Mouse (Mus musculus) ES-Bruce4 (cell line): ENCODE measurements around the gene Slc5a2. TPM values are rescaled to one million over a fixed set of nuclear protein-coding genes. Genes with fewer than 3 reads are reported as not detected.

ENCODE experiments used
- H3K27ac ChIP-seq: 2 replicates; pipeline ENCODE4 v1.5.1; 2012; ENCODE audit warnings: low read length, inconsistent platforms; ENCODE audit not compliant: insufficient read depth
- H3K27me3 ChIP-seq: 2 replicates; pipeline ENCODE4 v1.6.1; 2012; ENCODE audit warnings: mild to moderate bottlenecking, low read length, inconsistent platforms; ENCODE audit not compliant: control insufficient read depth, poor library complexity, insufficient read depth, severe bottlenecking
- H3K36me3 ChIP-seq: 2 replicates; pipeline ENCODE4 v1.6.1; 2012; ENCODE audit warnings: inconsistent platforms, mild to moderate bottlenecking, low read length, moderate library complexity; ENCODE audit not compliant: control insufficient read depth, poor library complexity, insufficient read depth, severe bottlenecking
- H3K4me1 ChIP-seq: one replicate; pipeline ENCODE4 v1.8.1; 2011; ENCODE audit warnings: low read length; ENCODE audit not compliant: control insufficient read depth, insufficient read depth
- H3K4me3 ChIP-seq: 2 replicates; pipeline ENCODE4 v1.5.1; 2011; ENCODE audit warnings: low read depth, mild to moderate bottlenecking, low read length
- H3K9ac ChIP-seq: 2 replicates; pipeline ENCODE4 v1.6.1; 2012; ENCODE audit warnings: low read depth, mild to moderate bottlenecking, inconsistent platforms; ENCODE audit not compliant: poor library complexity, severe bottlenecking
- H3K9me3 ChIP-seq: replicated peaks from 2 replicates; pipeline ENCODE4 v1.6.1; 2012; ENCODE audit warnings: mild to moderate bottlenecking, low read length, inconsistent platforms; ENCODE audit not compliant: control insufficient read depth, poor library complexity, insufficient read depth, severe bottlenecking
- CTCF ChIP-seq: IDR thresholded peaks from one replicate; pipeline ENCODE4 v1.8.1; 2011; ENCODE audit warnings: low read depth, low read length
- EP300 ChIP-seq: IDR thresholded peaks from 2 replicates; pipeline ENCODE4 v1.6.1; 2011; ENCODE audit warnings: low read depth, low read length; ENCODE audit not compliant: insufficient read depth
- POLR2A ChIP-seq: IDR thresholded peaks from one replicate; pipeline ENCODE4 v1.8.1; 2011; ENCODE audit warnings: low read length; ENCODE audit not compliant: insufficient read depth
- polyA plus RNA-seq: library from polyadenylated mRNA; stranded (reverse); fragments of >200 nt; gene quantifications from 2 replicates; pipeline ENCODE4 v1.2.4, GENCODE M21; 2011; ENCODE audit warnings: low read depth; ENCODE audit not compliant: missing spikeins, insufficient read depth, insufficient read length

The Slc5a2 gene
- polyA plus RNA-seq, 1 experiment = not detected

DNA sequence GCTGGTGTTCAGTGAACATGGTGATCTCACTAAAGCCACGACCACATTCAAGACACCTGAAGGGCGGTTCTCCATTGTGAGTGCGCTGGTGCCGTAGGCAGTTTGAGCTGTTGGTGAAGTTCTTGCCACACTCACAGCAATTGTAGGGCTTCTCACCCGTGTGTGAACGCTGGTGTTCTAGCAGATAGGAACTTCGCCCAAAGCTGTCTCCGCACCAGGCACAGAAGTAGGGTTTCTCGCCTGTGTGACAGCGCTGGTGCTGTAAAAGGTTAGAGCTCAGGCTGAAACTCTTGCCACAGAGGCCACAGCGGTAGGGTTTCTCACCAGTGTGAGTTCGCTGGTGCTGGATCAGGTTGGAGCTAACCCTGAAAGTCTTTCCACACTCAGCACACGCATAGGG is 29.0 kb upstream of the Slc5a2 start:
- TF ChIP-seq CTCF = no peak
- no peak for TF ChIP-seq POLR2A
- no peak for TF ChIP-seq EP300

GRCm38 (mm10) chr7:128236856-128237592 is 28.4 kb upstream of the Slc5a2 start, which contains the start of gene Armc5:
Gene Armc5, plus strand, starts transcription at chr7:128237342.
- no peaks in the 10 kb centered on the region for H3K36me3 ChIP-seq
- peak within 1 kb of the TSS; percentile 70 for H3K27ac ChIP-seq
- H3K27me3 ChIP-seq = no peaks in the 10 kb centered on the region
- peak within 1 kb of the TSS; percentile 83 for H3K9ac ChIP-seq
- H3K9me3 ChIP-seq = no peaks in the 10 kb centered on the region
- H3K4me3 ChIP-seq = peak within 1 kb of the TSS; percentile 83
- H3K4me1 ChIP-seq = peaks cover 5% of the 10 kb centered on the region
- TF ChIP-seq EP300 (no peak), CTCF (peak; percentile 59)

More for the DNA sequence above, 29.0 kb upstream of the Slc5a2 start:
- Histone ChIP-seq H3K36me3 (no peaks in the 10 kb centered on the region), H3K9ac (peak overlapping the region; percentile 83), H3K4me3 (peak overlapping the region; percentile 83), H3K4me1 (peaks cover 5% of the 10 kb centered on the region), H3K27me3 (no peaks in the 10 kb centered on the region), H3K27ac (no peak overlapping the region), H3K9me3 (no peaks in the 10 kb centered on the region)

DNA sequence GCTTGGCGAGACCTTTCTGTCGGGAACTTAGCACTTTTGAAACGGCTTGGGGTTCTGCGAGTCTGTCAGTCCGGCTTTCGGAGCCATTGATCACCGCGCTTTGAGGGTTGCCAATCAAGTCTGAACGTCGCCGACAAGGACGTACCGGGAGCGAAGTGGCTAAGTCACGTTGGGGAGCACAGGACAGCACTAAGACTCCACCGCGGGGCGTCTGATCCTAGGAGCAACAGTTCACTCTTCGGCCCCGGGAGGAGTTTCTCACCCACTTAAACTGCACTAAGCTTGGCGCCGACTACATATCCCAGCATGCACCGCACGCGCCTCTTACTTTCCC is 27.9 kb upstream of the Slc5a2 start:
- Histone ChIP-seq H3K27me3 (no peaks in the 10 kb centered on the region), H3K4me3 (peak overlapping the region; percentile 83), H3K4me1 (peaks cover 5% of the 10 kb centered on the region), H3K27ac (peak overlapping the region; percentile 70), H3K9me3 (no peaks in the 10 kb centered on the region), H3K9ac (peak overlapping the region; percentile 83), H3K36me3 (no peaks in the 10 kb centered on the region)
- TF ChIP-seq CTCF (no peak), EP300 (no peak), POLR2A (no peak)

DNA sequence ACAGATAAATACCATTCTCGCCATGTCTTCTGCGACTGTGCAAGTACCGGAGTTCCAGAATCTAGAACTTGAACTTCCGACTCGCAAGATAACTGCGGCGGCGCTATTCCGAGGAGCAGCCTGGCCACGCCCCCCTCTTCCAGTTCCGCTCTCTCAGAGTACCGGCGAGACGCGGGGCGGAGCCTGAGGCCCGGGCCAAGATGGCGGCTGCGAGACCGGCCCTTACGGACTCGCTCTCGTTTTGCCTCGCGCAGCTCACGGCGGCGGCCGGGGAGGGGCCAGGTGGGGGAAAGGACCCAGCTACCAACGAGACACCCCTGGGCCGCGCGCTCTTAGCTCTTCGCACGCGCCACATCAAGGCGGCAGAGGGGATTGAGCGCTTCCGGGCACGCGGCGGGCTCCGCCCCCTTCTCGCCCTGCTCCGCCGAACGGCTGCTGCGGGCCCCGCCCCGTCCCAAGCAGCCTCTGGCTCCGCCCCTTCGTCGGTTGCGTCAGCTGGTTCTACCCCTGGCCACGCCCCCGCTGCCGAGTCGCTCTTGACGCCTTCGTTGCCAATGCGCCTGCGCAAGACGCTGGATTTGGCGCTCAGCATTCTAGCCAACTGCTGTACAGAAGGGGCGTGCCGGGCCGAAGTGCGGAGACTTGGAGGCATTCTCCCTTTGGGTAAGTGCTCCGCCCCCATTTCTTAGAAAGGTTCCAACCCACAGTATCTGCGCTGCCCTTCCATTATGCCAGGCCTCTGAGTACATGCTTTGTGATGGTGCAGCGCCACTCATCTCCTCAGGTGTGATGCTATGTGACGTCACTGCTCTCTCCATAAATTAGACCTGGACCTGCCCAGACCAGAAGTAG is 27.3 kb upstream of the Slc5a2 start, which contains the start of gene 9130023H24Rik:
9130023H24Rik (minus strand) TSS at position 105 of the 852 bp plus-strand sequence.
- Histone ChIP-seq H3K36me3 (no peaks in the 10 kb centered on the region), H3K27me3 (no peaks in the 10 kb centered on the region), H3K4me3 (peak within 1 kb of the TSS; percentile 83), H3K9me3 (no peaks in the 10 kb centered on the region), H3K9ac (peak within 1 kb of the TSS; percentile 83), H3K27ac (peak within 1 kb of the TSS; percentile 78), H3K4me1 (peaks cover 5% of the 10 kb centered on the region)
- TF ChIP-seq EP300 (0 out of 2 replicates have a peak, but pooled peaks have one; percentile 17), CTCF (no peak), POLR2A (peak; percentile 63)

GRCm38 (mm10) chr7:128238991-128239390 is 26.5 kb upstream of the Slc5a2 start:
- TF ChIP-seq CTCF (peak; percentile 4), POLR2A (no peak), EP300 (no peak)
- H3K9me3 ChIP-seq = no peaks in the 10 kb centered on the region
- H3K27me3 ChIP-seq = no peaks in the 10 kb centered on the region
- H3K9ac ChIP-seq = peak overlapping the region; percentile 54
- no peaks in the 10 kb centered on the region for H3K36me3 ChIP-seq
- peak overlapping the region; percentile 78; the same call in 1 of the 2 replicates for H3K27ac ChIP-seq
- H3K4me3 ChIP-seq = no peak overlapping the region
- peaks cover 5% of the 10 kb centered on the region for H3K4me1 ChIP-seq
